Mouse (Mus musculus): ENCODE measurements around the gene Oca2.

The Oca2 gene

GRCm38 (mm10) chr7:56239543-56239942, at the start of gene Oca2:
Gene Oca2, plus strand, starts transcription at chr7:56239760.
- DNase-seq = peak; percentile 2

- no peak for DNase-seq
These were observed 48.5 kb upstream of the Oca2 start for GRCm38 (mm10) chr7:56191041-56191440.

- DNase-seq = no peak
These were observed 47.9 kb upstream of the Oca2 start for GRCm38 (mm10) chr7:56191661-56192060.

GRCm38 (mm10) chr7:56201483-56202218, 37.9 kb upstream of the Oca2 start:
- no peak for DNase-seq

- DNase-seq = no peak
These were observed 36.7 kb upstream of the Oca2 start for GRCm38 (mm10) chr7:56202843-56203242.

GRCm38 (mm10) chr7:56203286-56203685, 36.3 kb upstream of the Oca2 start:
- no peak for DNase-seq

- DNase-seq = no peak
These were observed 34.7 kb upstream of the Oca2 start for GRCm38 (mm10) chr7:56204877-56205276.

GRCm38 (mm10) chr7:56220811-56221210, 18.7 kb upstream of the Oca2 start:
- DNase-seq = no peak

- DNase-seq = no peak
These were observed 3.7 kb upstream of the Oca2 start for GRCm38 (mm10) chr7:56235794-56236423.

- no peak for DNase-seq
These were observed 2.9 kb upstream of the Oca2 start for GRCm38 (mm10) chr7:56236617-56237016.

GRCm38 (mm10) chr7:56254568-56254967, 15.0 kb downstream of the Oca2 start:
- DNase-seq = no peak

GRCm38 (mm10) chr7:56257875-56258441, 18.4 kb downstream of the Oca2 start:
- DNase-seq = no peak

GRCm38 (mm10) chr7:56277506-56277905, 37.9 kb downstream of the Oca2 start:
- DNase-seq = peak; percentile 48

- DNase-seq = peak; percentile 74
These were observed 52.0 kb downstream of the Oca2 start for GRCm38 (mm10) chr7:56291468-56292115.

- no peak for DNase-seq
These were observed 64.8 kb downstream of the Oca2 start for GRCm38 (mm10) chr7:56304408-56304807.

- DNase-seq = no peak
These were observed 74.8 kb downstream of the Oca2 start for GRCm38 (mm10) chr7:56314358-56314757.

GRCm38 (mm10) chr7:56315630-56316529, 76.3 kb downstream of the Oca2 start:
- no peak for DNase-seq

- peak; percentile 24 for DNase-seq
These were observed 88.2 kb downstream of the Oca2 start for GRCm38 (mm10) chr7:56327738-56328137.

- DNase-seq = peak; percentile 2
These were observed 109.0 kb downstream of the Oca2 start for GRCm38 (mm10) chr7:56348528-56348927.

GRCm38 (mm10) chr7:56356658-56357342, 117.2 kb downstream of the Oca2 start:
- DNase-seq = no peak

- no peak for DNase-seq
These were observed 142.3 kb downstream of the Oca2 start for GRCm38 (mm10) chr7:56381750-56382421.
